In the genomic region with DNA sequence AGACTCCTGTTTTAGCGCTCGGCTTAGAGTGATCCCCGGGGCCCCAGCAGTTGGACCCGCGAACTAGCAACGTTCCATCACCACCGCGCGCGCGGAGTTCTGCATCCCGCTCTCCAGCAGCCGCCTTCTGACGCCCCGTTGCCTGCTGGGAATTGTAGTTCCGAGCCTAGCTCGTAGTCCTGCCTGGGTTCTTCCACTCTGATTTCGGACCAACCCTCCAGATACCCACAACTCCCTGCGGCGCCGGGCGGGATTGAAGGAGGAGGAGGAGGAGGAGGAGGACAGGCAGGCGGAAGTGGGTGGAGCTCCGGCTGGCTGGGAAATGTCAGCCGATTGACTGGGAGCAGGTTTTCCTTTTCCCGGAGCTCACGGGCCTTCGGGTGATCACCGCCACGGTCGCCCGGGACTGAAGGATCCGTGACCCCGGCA, we compare ENCODE assay signal across 8 mouse cellular contexts. TPM values are rescaled to one million over a fixed set of nuclear protein-coding genes. Genes with fewer than 3 reads are reported as not detected.
DNase-seq lines count a peak whose midpoint lies in the region; ATAC-seq and TF ChIP-seq lines count a peak whose summit lies in the region.

Gene Lmbrd2, plus strand, starts transcription at position 299 of the 429 bp plus-strand sequence.

- peak within 1 kb of the TSS; percentile 91 for H3K27ac ChIP-seq in forebrain, postnatal 0 days (ENCODE audit: low read depth, low read length)
- H3K27ac ChIP-seq in lung, embryonic 15.5 days, result peak within 1 kb of the TSS; percentile 87

- WGBS in forebrain, postnatal 0 days, result 2% methylated on average over 34 of the region's 34 CpGs
- WGBS in lung, embryonic 15.5 days, result under 1% methylated on average over 33 of the region's 34 CpGs

- DNase-seq in G1E (ENCODE audit: low spot score), result peak; percentile 82
- DNase-seq in cerebellum, adult 18-20 months, result peak; percentile 96 to 100
- DNase-seq in forebrain, postnatal 0 days, result peak; percentile 97
- peak; percentile 96 for DNase-seq in heart, postnatal 4 days
- peak; percentile 96 to 97 for DNase-seq in layer of hippocampus, adult 8-10 months (ENCODE audit: low spot score in 2 of 2)
- peak; percentile 95 for DNase-seq in ovary, adult 18-20 months (ENCODE audit: low spot score)
- peak; percentile 94 for DNase-seq in thymus, postnatal 0 days (ENCODE audit: low spot score)

- peak; percentile 99 for ATAC-seq in G1E (ENCODE audit: extremely low read depth, insufficient number of reproducible peaks, low FRiP score, poor library complexity, severe bottlenecking)
- ATAC-seq in forebrain, postnatal 0 days, result peak; percentile 99
- ATAC-seq in lung, embryonic 15.5 days (ENCODE audit: borderline replicate concordance, extremely low read depth, low FRiP score, low TSS enrichment), result peak; percentile 99

- TF ChIP-seq CTCF in G1E (IDR thresholded peaks at IDR 0.05; ENCODE audit: low read depth, low read length), result no peak
- TF ChIP-seq CTCF in forebrain, postnatal 0 days (IDR thresholded peaks at IDR 0.05; ENCODE audit: low read depth), result no peak

- H3K9me3 ChIP-seq in G1E (replicated peaks), result no peaks in the 10 kb centered on the region
- no peaks in the 10 kb centered on the region for H3K9me3 ChIP-seq in forebrain, postnatal 0 days (ENCODE audit: low read length)
- H3K9me3 ChIP-seq in lung, embryonic 15.5 days, result no peaks in the 10 kb centered on the region

- peak within 1 kb of the TSS; percentile 90 for H3K9ac ChIP-seq in forebrain, postnatal 0 days
- peak within 1 kb of the TSS; percentile 90 for H3K9ac ChIP-seq in lung, embryonic 15.5 days

- peak within 1 kb of the TSS; percentile 81 for H3K4me2 ChIP-seq in forebrain, postnatal 0 days (ENCODE audit: low read depth)
- peak within 1 kb of the TSS; percentile 82 for H3K4me2 ChIP-seq in lung, embryonic 15.5 days

- H3K36me3 ChIP-seq in G1E (replicated peaks), result peaks cover 51% of the 10 kb centered on the region
- H3K36me3 ChIP-seq in forebrain, postnatal 0 days (ENCODE audit: insufficient read depth), result peaks cover 13% of the 10 kb centered on the region
- peaks cover 21% of the 10 kb centered on the region; the same call in 1 of the 2 replicates for H3K36me3 ChIP-seq in lung, embryonic 15.5 days

- H3K4me1 ChIP-seq in G1E (ENCODE audit: insufficient read depth, low read depth, low read length), result peaks cover 36% of the 10 kb centered on the region
- H3K4me1 ChIP-seq in forebrain, postnatal 0 days (ENCODE audit: insufficient read depth), result peaks cover 7% of the 10 kb centered on the region; the same call in 1 of the 2 replicates
- H3K4me1 ChIP-seq in lung, embryonic 15.5 days, result peaks cover 24% of the 10 kb centered on the region

- H3K27me3 ChIP-seq in G1E (ENCODE audit: insufficient read depth, low read length), result no peaks in the 10 kb centered on the region
- no peaks in the 10 kb centered on the region for H3K27me3 ChIP-seq in forebrain, postnatal 0 days (ENCODE audit: insufficient read depth, low read length)
- no peaks in the 10 kb centered on the region for H3K27me3 ChIP-seq in lung, embryonic 15.5 days

- H3K4me3 ChIP-seq in G1E (ENCODE audit: low read depth, low read length), result peak within 1 kb of the TSS; percentile 98
- peak within 1 kb of the TSS; percentile 93 for H3K4me3 ChIP-seq in forebrain, postnatal 0 days (ENCODE audit: low read depth, low read length)
- H3K4me3 ChIP-seq in lung, embryonic 15.5 days, result peak within 1 kb of the TSS; percentile 98

RNA-seq across cellular contexts. Expression of gene Lmbrd2, which starts in this region (rescaled TPM):
- total RNA-seq in G1E (2014; fragmentation: Nextera tagmentation), result 19.1 and 21.7 TPM in 2 replicates
- 8.9 and 11.0 TPM in 2 replicates for total RNA-seq in G1E (2017)
- polyA plus RNA-seq in G1E (2012), result 0.41 and 0.53 TPM in 2 replicates
- total RNA-seq in forebrain, postnatal 0 days (2014; rRNA removed), result 19.2 and 23.2 TPM in 2 replicates
- 2.3 and 3.3 TPM in 2 replicates for polyA plus RNA-seq in forebrain, postnatal 0 days (2015; fragmentation: Nextera tagmentation; extraction: Ambion mirVana)
- 10 to 100 TPM; 17.4 to 18.0 TPM for total RNA-seq in heart, postnatal 4 days (2021)
- total RNA-seq in layer of hippocampus, adult 8-10 months (2022), result 10 to 100 TPM; 55.1 to 68.4 (median 60.5) TPM
- polyA plus RNA-seq in lung, embryonic 15.5 days (2015; fragmentation: Nextera tagmentation; extraction: Ambion mirVana), result 2.3 TPM in 2 replicates
- polyA plus RNA-seq in thymus, postnatal 0 days (2015; fragmentation: Nextera tagmentation; extraction: Ambion mirVana), result 2.1 and 2.3 TPM in 2 replicates

Comparison
In these comparisons a context has a peak if more than half of its experiments do, and no peak if none do; other contexts are left out.
1. Peak in every context shown above with its lines: DNase-seq, ATAC-seq, H3K4me3 ChIP-seq and H3K27ac ChIP-seq.